ENCODE assay signal across 17 mouse cellular contexts in genomic region chr1:184040181-184040580, GRCm38 (mm10). TPM values are rescaled to one million over a fixed set of nuclear protein-coding genes. Genes with fewer than 3 reads are reported as not detected.
DNase-seq lines count a peak whose midpoint lies in the region; ATAC-seq and TF ChIP-seq lines count a peak whose summit lies in the region.
"Had no signal": no experiment of that assay in that cellular context is flagged by ENCODE, and none has a peak within 500 bp of the region (broad histone marks: within the 10 kb centered on the region; RNA-seq: fewer than 3 reads in every experiment).

No protein-coding gene starts in this region.

- 0 out of 2 replicates have a peak overlapping the region, but pooled peaks have one; percentile 14 for H3K4me2 ChIP-seq in heart, embryonic 14.5 days (ENCODE audit: low read length)
- H3K4me2 ChIP-seq: liver, embryonic 15.5 days; neural tube, embryonic 12.5 days had no signal

- no peak for DNase-seq in cerebellum, adult 2 months
- DNase-seq in cerebellum, postnatal 4 days (ENCODE audit: low spot score in 2 of 2), result no peak
- no peak for DNase-seq in heart, postnatal 36 days
- no peak for DNase-seq in liver, adult 2 months (ENCODE audit: extremely low read depth, low read depth, low spot score)
- no peak for DNase-seq in liver
- peak; percentile 89 for DNase-seq in skeletal muscle tissue, adult 2 months (ENCODE audit: low read depth, low spot score)
- DNase-seq in spleen, postnatal 10 days (ENCODE audit: low spot score in 2 of 2), result no peak
- DNase-seq: adrenal gland, adult 8-10 months; cerebellum, postnatal 10 days; kidney, postnatal 25 days; lung, postnatal 4 days; midbrain, embryonic 14.5 days; thymus, postnatal 36 days had no signal

- no peak for TF ChIP-seq CTCF in cerebellum, adult 2 months (IDR thresholded peaks at IDR 0.05; ENCODE audit: borderline replicate concordance, insufficient read depth, low read depth, low read length)
- TF ChIP-seq CTCF in liver, adult 2 months (IDR thresholded peaks at IDR 0.05; ENCODE audit: low read depth, low read length), result no peak

- H3K36me3 ChIP-seq in heart, embryonic 14.5 days (ENCODE audit: control insufficient read depth, insufficient read depth, low read length), result peaks cover 30% of the 10 kb centered on the region
- H3K36me3 ChIP-seq in liver, adult 2 months (ENCODE audit: control insufficient read depth, insufficient read depth, low read length), result no peaks in the 10 kb centered on the region; the same call in 1 of the 2 replicates
- H3K36me3 ChIP-seq: intestine, embryonic 15.5 days; liver, embryonic 15.5 days; neural tube, embryonic 12.5 days had no signal

- WGBS in cerebellum, adult 2 months, result 85% methylated on average over 11 of the region's 11 CpGs
- WGBS in heart, embryonic 14.5 days, result 90% methylated on average over 11 of the region's 11 CpGs
- WGBS in liver, adult 2 months, result 95% methylated on average over 11 of the region's 11 CpGs

- no peak for ATAC-seq in heart, embryonic 14.5 days (ENCODE audit: insufficient number of reproducible peaks, insufficient read depth, low FRiP score, low read depth)
- ATAC-seq: intestine, embryonic 15.5 days had no signal

- peaks cover 46% of the 10 kb centered on the region for H3K79me2 ChIP-seq in liver, adult 2 months (ENCODE audit: control insufficient read depth, insufficient read depth, low read length)

- no peak for TF ChIP-seq POLR2A in cerebellum, adult 2 months (IDR thresholded peaks at IDR 0.05; ENCODE audit: borderline replicate concordance, insufficient read depth, low read length)
- no peak for TF ChIP-seq POLR2A in liver, adult 2 months (IDR thresholded peaks at IDR 0.05; ENCODE audit: extremely low read depth, insufficient read depth, low read length)

- no peaks in the 10 kb centered on the region for H3K9me3 ChIP-seq in heart, embryonic 14.5 days (ENCODE audit: control insufficient read depth, low read length)
- H3K9me3 ChIP-seq: intestine, embryonic 15.5 days; liver, embryonic 15.5 days; neural tube, embryonic 12.5 days had no signal

- no peak overlapping the region for H3K9ac ChIP-seq in heart, embryonic 14.5 days (ENCODE audit: low read length)
- 0 out of 2 replicates have a peak overlapping the region, but pooled peaks have one; percentile 27 for H3K9ac ChIP-seq in liver, adult 2 months (ENCODE audit: low read depth, low read length)
- H3K9ac ChIP-seq: intestine, embryonic 15.5 days; liver, embryonic 15.5 days; neural tube, embryonic 12.5 days had no signal

- intact Hi-C loops in heart, postnatal 36 days (cut with DNase I), result no loop called here

- H3K4me1 ChIP-seq in cerebellum, adult 2 months (ENCODE audit: control insufficient read depth, insufficient read depth, low read length), result peaks cover 10% of the 10 kb centered on the region
- peaks cover 25 to 55% of the 10 kb centered on the region in 2 experiments for H3K4me1 ChIP-seq in heart, embryonic 14.5 days (ENCODE audit: control insufficient read depth in 2 of 2, insufficient read depth in 2 of 2, low read length in 2 of 2)
- H3K4me1 ChIP-seq in liver, adult 2 months (ENCODE audit: control insufficient read depth, insufficient read depth, low read length), result peaks cover 3% of the 10 kb centered on the region

- H3K27me3 ChIP-seq in cerebellum, adult 2 months (ENCODE audit: control insufficient read depth, insufficient read depth, low read length), result no peaks in the 10 kb centered on the region
- H3K27me3 ChIP-seq in heart, embryonic 14.5 days (ENCODE audit: control insufficient read depth, insufficient read depth, low read length), result no peaks in the 10 kb centered on the region
- no peaks in the 10 kb centered on the region for H3K27me3 ChIP-seq in liver, adult 2 months (ENCODE audit: control insufficient read depth, insufficient read depth, low read length)
- H3K27me3 ChIP-seq: intestine, embryonic 15.5 days; liver, embryonic 15.5 days; neural tube, embryonic 12.5 days had no signal

- no peak overlapping the region for H3K27ac ChIP-seq in cerebellum, adult 2 months (ENCODE audit: insufficient read depth, low read length)
- peak overlapping the region; percentile 76 to 99 for H3K27ac ChIP-seq in heart, embryonic 14.5 days (replicated peaks in 1 of 2; ENCODE audit: control insufficient read depth in 1 of 2, insufficient read depth in 1 of 2, low read depth in 2 of 2, low read length in 2 of 2)
- no peak overlapping the region for H3K27ac ChIP-seq in liver, adult 2 months (replicated peaks; ENCODE audit: insufficient read depth, low read depth, low read length)
- H3K27ac ChIP-seq: intestine, embryonic 15.5 days; liver, embryonic 15.5 days; neural tube, embryonic 12.5 days had no signal

- peak overlapping the region; percentile 1 for H3K4me3 ChIP-seq in cerebellum, adult 2 months (replicated peaks; ENCODE audit: insufficient read depth, low read depth, low read length)
- no peak overlapping the region for H3K4me3 ChIP-seq in heart, embryonic 14.5 days (ENCODE audit: control insufficient read depth in 1 of 2, insufficient read depth in 1 of 2, low read depth in 1 of 2, low read length in 2 of 2)
- H3K4me3 ChIP-seq in liver, adult 2 months (ENCODE audit: insufficient read depth, low read depth, low read length), result no peak overlapping the region
- H3K4me3 ChIP-seq: intestine, embryonic 15.5 days; liver, embryonic 15.5 days; neural tube, embryonic 12.5 days had no signal

RNA-seq across cellular contexts. Expression of gene 1700056E22Rik, which starts 6.1 kb away (rescaled TPM):
- polyA plus RNA-seq in cerebellum, adult 2 months (2012; rRNA removed), result 0.51 and 0.71 TPM in 2 replicates
- polyA plus RNA-seq in heart, embryonic 14.5 days (2014; fragmentation: Nextera tagmentation; extraction: Ambion mirVana), result 2.0 and 2.4 TPM in 2 replicates
- 1 to 10 TPM; 1.0 to 1.2 TPM for total RNA-seq in heart, postnatal 36 days (2021)
- 0.27 and 0.28 TPM in 2 replicates for total RNA-seq in liver, adult 2 months (2014; rRNA removed)
- 0.83 and 0.99 TPM in 2 replicates for polyA plus RNA-seq in liver, adult 2 months (2012; rRNA removed)

RNA-seq across cellular contexts. Expression of gene Dusp10, which starts 27.1 kb away (rescaled TPM):
- polyA plus RNA-seq in cerebellum, adult 2 months (2012; rRNA removed), result 28.7 and 32.8 TPM in 2 replicates
- 9.7 and 10.5 TPM in 2 replicates for polyA plus RNA-seq in heart, embryonic 14.5 days (2014; fragmentation: Nextera tagmentation; extraction: Ambion mirVana)
- 1 to 10 TPM; 4.6 to 9.2 TPM for total RNA-seq in heart, postnatal 36 days (2021)
- 2.1 and 3.0 TPM in 2 replicates for total RNA-seq in liver, adult 2 months (2014; rRNA removed)
- polyA plus RNA-seq in liver, adult 2 months (2012; rRNA removed), result 4.5 and 6.5 TPM in 2 replicates

Comparison
In these comparisons a context has a peak if more than half of its experiments do, and no peak if none do; other contexts are left out.
1. H3K27ac ChIP-seq: peak in heart, embryonic 14.5 days (2 of 2); none in cerebellum, adult 2 months (single experiment) and liver, adult 2 months (single experiment).